Mouse (Mus musculus) CH12.LX (cell line): Measurements from ENCODE around the gene Mettl16. TPM values are rescaled to one million over a fixed set of nuclear protein-coding genes. Genes with fewer than 3 reads are reported as not detected.

Experiments used
- DNase-seq: peaks from one replicate; pipeline ENCODE4 v3.0.0-alpha.2; 2013; ENCODE audit errors: extremely low read depth
- H3K27ac ChIP-seq: 2 replicates; pipeline ENCODE4 v1.5.1; 2012; ENCODE audit warnings: low read depth, mild to moderate bottlenecking, control low read depth, moderate library complexity; ENCODE audit not compliant: insufficient read depth
- H3K27me3 ChIP-seq: replicated peaks from 2 replicates; pipeline ENCODE3; 2012; ENCODE audit warnings: inconsistent platforms
- H3K36me3 ChIP-seq, 2 experiments: replicated peaks in 1 of 2; 2 replicates each; pipeline versions ENCODE3 to v1.6.1; 2012; ENCODE audit warnings: inconsistent platforms in 1 of 2, low read length in 1 of 2, mild to moderate bottlenecking in 1 of 2, mixed read lengths in 1 of 2, moderate library complexity in 1 of 2; ENCODE audit not compliant: control insufficient read depth in 1 of 2, insufficient read depth in 1 of 2
- H3K4me1 ChIP-seq, 2 experiments: 2 replicates each; pipeline ENCODE4 v1.6.1; 2012; ENCODE audit warnings: inconsistent platforms in 1 of 2, moderate library complexity in 1 of 2; ENCODE audit not compliant: insufficient read depth in 2 of 2, control insufficient read depth in 1 of 2
- H3K4me2 ChIP-seq: 2 replicates; pipeline ENCODE4 v1.6.1; 2012; ENCODE audit warnings: low read depth, mild to moderate bottlenecking, control low read depth; ENCODE audit not compliant: poor library complexity, insufficient read depth, severe bottlenecking
- H3K4me3 ChIP-seq, 3 experiments: fragments of 150-350 bp in 1 of 3; sonication (generic) in 1 of 3; replicated peaks in 1 of 3; 2 replicates each; pipeline versions ENCODE3 to v1.5.1; 2011 to 2012; ENCODE audit warnings: low read depth in 2 of 3, low read length in 2 of 3, mild to moderate bottlenecking in 2 of 3, moderate library complexity in 2 of 3, control low read depth in 1 of 3, improper control_type of control experiment in 1 of 3, inconsistent platforms in 1 of 3, mixed read lengths in 1 of 3; ENCODE audit not compliant: poor library complexity in 1 of 3
- H3K79me2 ChIP-seq: replicated peaks from 2 replicates; pipeline ENCODE4 v1.6.1; 2012; ENCODE audit warnings: mild to moderate bottlenecking, moderate library complexity; ENCODE audit not compliant: control insufficient read depth, poor library complexity, insufficient read depth, severe bottlenecking; ENCODE audit errors: extremely low read depth
- H3K9ac ChIP-seq: 2 replicates; pipeline ENCODE4 v1.6.1; 2012; ENCODE audit warnings: low read depth, mild to moderate bottlenecking, control low read depth, moderate library complexity; ENCODE audit not compliant: insufficient read depth
- H3K9me3 ChIP-seq: replicated peaks from 2 replicates; pipeline ENCODE3; 2012; ENCODE audit warnings: low read length, inconsistent platforms, mixed read lengths
- BHLHE40 ChIP-seq: IDR thresholded peaks from 2 replicates; pipeline ENCODE4 v1.6.1; 2011; ENCODE audit warnings: mild to moderate bottlenecking, low read depth, low read length, improper control_type of control experiment
- HCFC1 ChIP-seq: IDR thresholded peaks from 2 replicates; pipeline ENCODE4 v1.6.1; 2012; ENCODE audit warnings: low read depth, mild to moderate bottlenecking, inconsistent platforms, low read length, improper control_type of control experiment
- JUN ChIP-seq: IDR thresholded peaks from 2 replicates; pipeline ENCODE4 v1.6.1; 2011; ENCODE audit warnings: low read depth, mild to moderate bottlenecking, low read length, improper control_type of control experiment, moderate library complexity; ENCODE audit not compliant: insufficient read depth
- MAZ ChIP-seq: IDR thresholded peaks from 2 replicates; pipeline ENCODE4 v1.6.1; 2012; ENCODE audit warnings: low read depth, mild to moderate bottlenecking, inconsistent platforms, low read length, improper control_type of control experiment, moderate library complexity
- POLR2A ChIP-seq: IDR thresholded peaks from 2 replicates; pipeline ENCODE4 v1.6.1; 2011; ENCODE audit warnings: low read depth, mild to moderate bottlenecking, improper control_type of control experiment, low read length
- POLR2AphosphoS2 ChIP-seq: IDR thresholded peaks from 2 replicates; pipeline ENCODE4 v1.6.1; 2011; ENCODE audit warnings: low read depth, low read length, improper control_type of control experiment
- RCOR1 ChIP-seq: conservative IDR thresholded peaks from 2 replicates; pipeline ENCODE4 v1.6.1; 2012; ENCODE audit warnings: low read depth, mild to moderate bottlenecking, inconsistent platforms, low read length, improper control_type of control experiment
- SMC3 ChIP-seq: IDR thresholded peaks from 2 replicates; pipeline ENCODE4 v1.6.1; 2011; ENCODE audit warnings: low read depth, low read length, improper control_type of control experiment
- USF1 ChIP-seq: IDR thresholded peaks from 2 replicates; pipeline ENCODE4 v1.6.1; 2014; ENCODE audit warnings: low read depth, mild to moderate bottlenecking, inconsistent platforms, low read length, improper control_type of control experiment
- dilution Hi-C: fragments of 300-500 bp; cut with MboI; formaldehyde crosslinking; loops from 2 replicates; pipeline ENCODE4 v1.14.3; 2020; ENCODE audit warnings: low sequenced_read_pairs; ENCODE audit not compliant: extremely low pct_unique_long_range_greater_than_20kb, extremely low pct_ligation_motif_present
- in situ Hi-C: fragments of 300-500 bp; cut with MboI; formaldehyde crosslinking; loops from 3 replicates; pipeline ENCODE4 v1.14.3; 2019; ENCODE audit warnings: low sequenced_read_pairs, low pct_ligation_motif_present, low pct_unique_long_range_greater_than_20kb, mixed read lengths
- polyA plus RNA-seq: library from polyadenylated mRNA; unstranded; fragments of >175 nt; gene quantifications from 2 replicates; pipeline ENCODE4 v1.2.1, GENCODE M21; 2012; ENCODE audit warnings: low read depth; ENCODE audit not compliant: insufficient read length
- total RNA-seq, 2 experiments: library from RNA; depleted of rRNA; stranded (reverse); fragments of 300-350 nt in 1 of 2; fragments of >200 nt in 1 of 2; gene quantifications; 2 replicates each; pipeline ENCODE4 v1.2.3; 2012 to 2014

Mettl16 gene
- total and polyA plus RNA-seq, 3 experiments, result 79.3 to 119 (median 80.0) TPM

DNA sequence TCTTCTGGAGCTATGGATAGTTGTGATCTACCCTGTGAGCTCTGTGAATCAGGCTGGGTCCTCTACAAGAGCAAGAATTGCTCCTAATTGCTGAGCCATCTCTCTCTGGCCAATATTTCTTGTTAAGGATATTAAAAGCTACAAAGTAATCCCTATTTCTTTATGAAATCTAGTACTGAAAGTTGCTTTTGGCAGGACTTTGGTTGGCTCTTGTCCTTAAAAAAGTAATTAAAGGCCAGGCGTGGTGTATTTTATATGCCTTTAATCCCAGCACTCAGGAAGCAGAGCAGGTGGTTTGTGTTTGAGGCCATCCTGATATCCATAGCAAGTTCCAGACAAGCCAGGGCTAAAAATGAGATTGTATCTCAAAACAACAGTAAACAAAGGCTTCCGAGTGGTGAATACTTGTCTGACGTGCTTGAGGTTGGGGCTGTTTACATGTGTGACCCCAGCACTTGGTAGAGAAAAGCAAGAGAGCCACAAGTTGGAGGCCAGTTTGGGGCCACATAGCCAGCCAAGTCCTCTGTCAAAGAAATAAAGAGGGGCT lies 33.5 kb downstream of the Mettl16 start:
- Histone ChIP-seq H3K4me2 (no peak overlapping the region), H3K36me3 (peaks cover 63 to 84% of the 10 kb centered on the region in 2 experiments), H3K4me3 (no peak overlapping the region), H3K79me2 (peaks cover 15% of the 10 kb centered on the region), H3K9ac (no peak overlapping the region), H3K27me3 (no peaks in the 10 kb centered on the region), H3K27ac (no peak overlapping the region), H3K4me1 (peaks cover 4 to 26% of the 10 kb centered on the region in 2 experiments; a peak in 2 of 4 replicates), H3K9me3 (no peaks in the 10 kb centered on the region)
- dilution Hi-C loops (no loop called here), in situ Hi-C loops (no loop called here)
- no peak for DNase-seq
- no peak for TF ChIP-seq MAZ

DNA sequence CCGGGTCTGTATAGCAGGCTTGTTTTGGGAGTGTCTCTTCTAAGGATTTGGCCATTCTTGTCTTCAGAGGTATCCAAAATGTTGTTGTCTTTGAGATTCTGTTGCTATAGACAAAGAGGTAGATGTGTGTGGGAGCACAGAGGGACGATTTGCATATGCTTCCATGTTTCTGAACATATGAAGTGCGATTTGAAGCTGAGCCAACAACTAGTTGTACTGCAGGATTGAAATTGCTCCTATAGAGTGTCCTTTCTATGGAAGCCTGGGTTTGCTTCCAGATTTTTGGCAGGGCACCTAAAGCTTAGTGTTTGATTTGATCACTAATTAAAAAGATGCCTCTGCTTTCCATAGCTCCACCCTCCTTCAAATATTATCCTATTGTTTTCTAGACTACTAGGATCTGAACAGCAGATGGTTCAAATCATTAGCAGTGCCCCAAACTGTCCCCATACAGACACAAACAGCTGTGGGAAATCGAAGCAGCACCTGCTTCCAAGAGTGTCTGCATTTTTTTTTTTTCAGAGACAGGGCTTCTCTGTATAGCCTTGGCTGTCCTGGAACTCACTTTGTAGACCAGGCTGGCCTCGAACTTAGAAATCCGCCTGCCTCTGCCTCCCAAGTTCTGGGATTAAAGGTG lies 36.7 kb downstream of the Mettl16 start:
- in situ Hi-C loops, result no loop called here
- no peak overlapping the region for H3K4me2 ChIP-seq

DNA sequence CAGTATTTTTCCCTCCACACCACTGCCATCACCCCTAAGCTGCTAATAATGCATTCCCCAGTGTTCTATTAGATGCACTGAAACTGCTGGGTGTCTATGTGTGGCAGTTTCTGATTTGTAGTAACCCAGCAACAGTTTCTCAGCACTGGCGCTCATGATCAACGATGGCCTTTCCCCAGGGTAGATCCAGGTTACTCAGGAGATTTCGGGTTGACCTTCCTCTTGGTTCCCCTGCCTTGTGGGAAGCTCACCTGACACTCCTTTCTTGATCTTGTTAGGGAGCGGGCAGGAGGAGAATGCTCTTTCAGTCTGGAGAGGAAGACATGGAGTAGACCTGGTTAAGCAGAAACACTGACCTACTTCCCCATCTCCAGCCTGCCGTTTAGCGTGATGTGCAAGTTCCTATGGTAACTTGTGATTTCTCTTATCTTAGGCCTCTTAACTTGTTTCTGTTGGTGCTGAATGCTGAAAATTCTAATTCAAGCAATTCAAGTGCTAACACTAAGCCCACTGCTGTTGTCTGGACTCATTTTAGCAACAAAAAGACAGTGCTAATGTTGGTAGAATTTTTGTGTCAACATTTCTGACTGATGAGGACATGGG lies 37.7 kb downstream of the Mettl16 start:
- no peak for DNase-seq
- Histone ChIP-seq H3K79me2 (no peaks in the 10 kb centered on the region; the same call in none of the 2 replicates), H3K9ac (no peak overlapping the region), H3K27me3 (no peaks in the 10 kb centered on the region), H3K27ac (no peak overlapping the region), H3K4me1 (no peaks in the 10 kb centered on the region), H3K36me3 (peaks cover 66 to 84% of the 10 kb centered on the region in 2 experiments), H3K9me3 (no peaks in the 10 kb centered on the region), H3K4me2 (no peak overlapping the region), H3K4me3 (no peak overlapping the region)
- TF ChIP-seq USF1 (no peak), HCFC1 (no peak)
- dilution Hi-C loops (no loop called here), in situ Hi-C loops (no loop called here)

More for the DNA sequence above, 36.7 kb downstream of the Mettl16 start:
- DNase-seq, result no peak
- Histone ChIP-seq H3K36me3 (peaks cover 62 to 83% of the 10 kb centered on the region in 2 experiments), H3K27ac (no peak overlapping the region), H3K9me3 (no peaks in the 10 kb centered on the region), H3K4me3 (no peak overlapping the region), H3K27me3 (no peaks in the 10 kb centered on the region), H3K9ac (no peak overlapping the region), H3K79me2 (peaks cover 5% of the 10 kb centered on the region), H3K4me1 (no peaks in the 10 kb centered on the region)
- dilution Hi-C loops, result no loop called here
- no peak for TF ChIP-seq POLR2AphosphoS2
- no peak for TF ChIP-seq POLR2A
- no peak for TF ChIP-seq JUN
- TF ChIP-seq MAZ, result no peak
- TF ChIP-seq RCOR1, result no peak
- no peak for TF ChIP-seq SMC3
- no peak for TF ChIP-seq BHLHE40
